Mouse (Mus musculus): ENCODE measurements around the gene Anapc11. TPM values are rescaled to one million over a fixed set of nuclear protein-coding genes. Genes with fewer than 3 reads are reported as not detected.

Anapc11 gene
- polyA plus RNA-seq, 2 experiments: 190 to 248 TPM

- WGBS: 5% methylated on average over 45 of the region's 45 CpGs
Observed at GRCm38 (mm10) chr11:120608241-120609034, 10.2 kb downstream of the Anapc11 start, which contains the start of gene Npb. Npb (plus strand) TSS chr11:120608477.

GRCm38 (mm10) chr11:120609250-120609649, 11.0 kb downstream of the Anapc11 start:
- WGBS: 48% methylated on average over 7 of the region's 8 CpGs
- peaks cover 69% of the 10 kb centered on the region for H3K36me3 ChIP-seq (ENCODE audit: control insufficient read depth, insufficient read depth, low read length)
- ATAC-seq (ENCODE audit: low FRiP score, low read depth) (no peak), DNase-seq (ENCODE audit: low spot score) (no peak)
- H3K27me3 ChIP-seq (ENCODE audit: control insufficient read depth, insufficient read depth, low read length): peaks cover 6% of the 10 kb centered on the region
- no peaks in the 10 kb centered on the region for H3K9me3 ChIP-seq (ENCODE audit: control insufficient read depth, low read length)
- H3K4me3 ChIP-seq (replicated peaks; ENCODE audit: low read length): no peak overlapping the region
- H3K4me1 ChIP-seq (ENCODE audit: control insufficient read depth, insufficient read depth, low read length): peaks cover 9% of the 10 kb centered on the region; the same call in 1 of the 2 replicates
- no peak overlapping the region for H3K27ac ChIP-seq (replicated peaks; ENCODE audit: low read depth, low read length)
- no peak overlapping the region for H3K9ac ChIP-seq (ENCODE audit: low read depth, low read length, severe bottlenecking)
- no peak for TF ChIP-seq POLR2A (IDR thresholded peaks at IDR 0.05; ENCODE audit: borderline replicate concordance, extremely low read depth, insufficient read depth, insufficient read length)
- no peak overlapping the region for H3K4me2 ChIP-seq (replicated peaks; ENCODE audit: low read depth, low read length, severe bottlenecking)

More at GRCm38 (mm10) chr11:120608241-120609034, 10.2 kb downstream of the Anapc11 start, which contains the start of gene Npb:
- 0 out of 2 replicates have a peak, but pooled peaks have one; percentile 11 for ATAC-seq (ENCODE audit: low FRiP score, low read depth)
- no peak for DNase-seq (ENCODE audit: low spot score)
- Histone ChIP-seq H3K27me3 (ENCODE audit: control insufficient read depth, insufficient read depth, low read length) (peaks cover 6% of the 10 kb centered on the region), H3K4me2 (replicated peaks; ENCODE audit: low read depth, low read length, severe bottlenecking) (peak within 1 kb of the TSS; percentile 54), H3K27ac (replicated peaks; ENCODE audit: low read depth, low read length) (no peak within 1 kb of the TSS), H3K9me3 (ENCODE audit: control insufficient read depth, low read length) (no peaks in the 10 kb centered on the region), H3K36me3 (ENCODE audit: control insufficient read depth, insufficient read depth, low read length) (peaks cover 69% of the 10 kb centered on the region), H3K4me1 (ENCODE audit: control insufficient read depth, insufficient read depth, low read length) (peaks cover 9% of the 10 kb centered on the region; the same call in 1 of the 2 replicates), H3K9ac (ENCODE audit: low read depth, low read length, severe bottlenecking) (peak within 1 kb of the TSS; percentile 51), H3K4me3 (replicated peaks; ENCODE audit: low read length) (peak within 1 kb of the TSS; percentile 28)
- no peak for TF ChIP-seq POLR2A (IDR thresholded peaks at IDR 0.05; ENCODE audit: borderline replicate concordance, extremely low read depth, insufficient read depth, insufficient read length)

GRCm38 (mm10) chr11:120610477-120611046, 12.3 kb downstream of the Anapc11 start:
- Histone ChIP-seq H3K36me3 (ENCODE audit: control insufficient read depth, insufficient read depth, low read length) (peaks cover 67% of the 10 kb centered on the region), H3K4me3 (replicated peaks; ENCODE audit: low read length) (no peak overlapping the region), H3K9ac (ENCODE audit: low read depth, low read length, severe bottlenecking) (no peak overlapping the region), H3K4me2 (replicated peaks; ENCODE audit: low read depth, low read length, severe bottlenecking) (no peak overlapping the region), H3K9me3 (ENCODE audit: control insufficient read depth, low read length) (no peaks in the 10 kb centered on the region), H3K27me3 (ENCODE audit: control insufficient read depth, insufficient read depth, low read length) (peaks cover 6% of the 10 kb centered on the region), H3K27ac (replicated peaks; ENCODE audit: low read depth, low read length) (no peak overlapping the region), H3K4me1 (ENCODE audit: control insufficient read depth, insufficient read depth, low read length) (peaks cover 9% of the 10 kb centered on the region; the same call in 1 of the 2 replicates)
- ATAC-seq (ENCODE audit: low FRiP score, low read depth) (no peak), DNase-seq (ENCODE audit: low spot score) (no peak)
- TF ChIP-seq POLR2A (IDR thresholded peaks at IDR 0.05; ENCODE audit: borderline replicate concordance, extremely low read depth, insufficient read depth, insufficient read length): no peak
- WGBS: 73% methylated on average over 9 of the region's 9 CpGs

GRCm38 (mm10) chr11:120612763-120613162, 14.5 kb downstream of the Anapc11 start:
- H3K36me3 ChIP-seq (ENCODE audit: control insufficient read depth, insufficient read depth, low read length): peaks cover 56% of the 10 kb centered on the region
- peaks cover 20% of the 10 kb centered on the region for H3K4me1 ChIP-seq (ENCODE audit: control insufficient read depth, insufficient read depth, low read length)
- H3K4me3 ChIP-seq (replicated peaks; ENCODE audit: low read length): no peak overlapping the region
- no peaks in the 10 kb centered on the region for H3K9me3 ChIP-seq (ENCODE audit: control insufficient read depth, low read length)
- 28% methylated on average over 6 of the region's 6 CpGs for WGBS
- ATAC-seq (ENCODE audit: low FRiP score, low read depth) (no peak), DNase-seq (ENCODE audit: low spot score) (peak; percentile 46)
- H3K27me3 ChIP-seq (ENCODE audit: control insufficient read depth, insufficient read depth, low read length): peaks cover 6% of the 10 kb centered on the region
- TF ChIP-seq POLR2A (IDR thresholded peaks at IDR 0.05; ENCODE audit: borderline replicate concordance, extremely low read depth, insufficient read depth, insufficient read length): no peak
- H3K9ac ChIP-seq (ENCODE audit: low read depth, low read length, severe bottlenecking): no peak overlapping the region
- no peak overlapping the region for H3K27ac ChIP-seq (replicated peaks; ENCODE audit: low read depth, low read length)
- H3K4me2 ChIP-seq (replicated peaks; ENCODE audit: low read depth, low read length, severe bottlenecking): no peak overlapping the region

GRCm38 (mm10) chr11:120613481-120613972, 15.3 kb downstream of the Anapc11 start:
- no peak overlapping the region for H3K27ac ChIP-seq (replicated peaks; ENCODE audit: low read depth, low read length)
- no peak overlapping the region for H3K4me2 ChIP-seq (replicated peaks; ENCODE audit: low read depth, low read length, severe bottlenecking)
- H3K9ac ChIP-seq (ENCODE audit: low read depth, low read length, severe bottlenecking): no peak overlapping the region
- H3K9me3 ChIP-seq (ENCODE audit: control insufficient read depth, low read length): no peaks in the 10 kb centered on the region
- peaks cover 59% of the 10 kb centered on the region for H3K36me3 ChIP-seq (ENCODE audit: control insufficient read depth, insufficient read depth, low read length)
- ATAC-seq (ENCODE audit: low FRiP score, low read depth) (no peak), DNase-seq (ENCODE audit: low spot score) (no peak)
- TF ChIP-seq POLR2A (IDR thresholded peaks at IDR 0.05; ENCODE audit: borderline replicate concordance, extremely low read depth, insufficient read depth, insufficient read length): no peak
- no peak overlapping the region for H3K4me3 ChIP-seq (replicated peaks; ENCODE audit: low read length)
- peaks cover 12% of the 10 kb centered on the region for H3K4me1 ChIP-seq (ENCODE audit: control insufficient read depth, insufficient read depth, low read length)
- WGBS: 90% methylated on average over 10 of the region's 10 CpGs
- peaks cover 6% of the 10 kb centered on the region for H3K27me3 ChIP-seq (ENCODE audit: control insufficient read depth, insufficient read depth, low read length)
